Mouse (Mus musculus) liver, embryonic 15.5 days (tissue): ENCODE measurements around the gene Satb2. TPM values are rescaled to one million over a fixed set of nuclear protein-coding genes. Genes with fewer than 3 reads are reported as not detected.

Experiments
- ATAC-seq: fragments of 200-750 bp; cut with Nextera tagmentation; 2 replicates; pipeline ENCODE4 v1.8.0; 2017; ENCODE audit warnings: moderate number of reproducible peaks, mild to moderate bottlenecking, moderate library complexity; ENCODE audit not compliant: insufficient read depth
- H3K27ac ChIP-seq: fragments of 300-500 bp; sonication (generic); replicated peaks from 2 replicates; pipeline ENCODE4 v1.5.1; 2015; ENCODE audit warnings: mild to moderate bottlenecking, inconsistent platforms
- H3K27me3 ChIP-seq: fragments of 300-500 bp; sonication (generic); 2 replicates; pipeline ENCODE4 v1.6.1; 2015; ENCODE audit warnings: mild to moderate bottlenecking, inconsistent platforms
- H3K36me3 ChIP-seq: fragments of 300-500 bp; sonication (generic); replicated peaks from 2 replicates; pipeline ENCODE4 v1.6.1; 2015; ENCODE audit warnings: moderate library complexity, mild to moderate bottlenecking, inconsistent platforms
- H3K4me1 ChIP-seq: fragments of 300-500 bp; sonication (generic); replicated peaks from 2 replicates; pipeline ENCODE4 v1.6.1; 2015; ENCODE audit warnings: inconsistent platforms
- H3K4me2 ChIP-seq: fragments of 300-500 bp; sonication (generic); 2 replicates; pipeline ENCODE4 v1.6.1; 2015; ENCODE audit warnings: moderate library complexity, mild to moderate bottlenecking, inconsistent platforms
- H3K4me3 ChIP-seq: fragments of 300-500 bp; sonication (generic); replicated peaks from 2 replicates; pipeline ENCODE4 v1.5.1; 2015; ENCODE audit warnings: mild to moderate bottlenecking, inconsistent platforms
- H3K9ac ChIP-seq: fragments of 300-500 bp; sonication (generic); 2 replicates; pipeline ENCODE4 v1.6.1; 2015; ENCODE audit warnings: moderate library complexity, mild to moderate bottlenecking, inconsistent platforms
- H3K9me3 ChIP-seq: fragments of 300-500 bp; sonication (generic); replicated peaks from 2 replicates; pipeline ENCODE4 v1.6.1; 2016; ENCODE audit warnings: inconsistent platforms
- WGBS: fragments of 180-500 bp; shearing (Covaris S2); methylation state at CpG from one replicate; pipeline ENCODE4 v1.1.7; 2015; ENCODE audit warnings: mixed read lengths; ENCODE audit not compliant: insufficient replicate concordance; 5-methylcytosine and 5-hydroxymethylcytosine counted together
- polyA plus RNA-seq: library from polyadenylated mRNA; unstranded; fragments of >200 nt; fragmentation: Nextera tagmentation; extraction: Ambion mirVana; gene quantifications from 2 replicates; pipeline ENCODE4 v1.2.1, GENCODE M21; 2015

Gene Satb2
- polyA plus RNA-seq, 1 experiment from 2014 or later: 0.02 TPM

DNA sequence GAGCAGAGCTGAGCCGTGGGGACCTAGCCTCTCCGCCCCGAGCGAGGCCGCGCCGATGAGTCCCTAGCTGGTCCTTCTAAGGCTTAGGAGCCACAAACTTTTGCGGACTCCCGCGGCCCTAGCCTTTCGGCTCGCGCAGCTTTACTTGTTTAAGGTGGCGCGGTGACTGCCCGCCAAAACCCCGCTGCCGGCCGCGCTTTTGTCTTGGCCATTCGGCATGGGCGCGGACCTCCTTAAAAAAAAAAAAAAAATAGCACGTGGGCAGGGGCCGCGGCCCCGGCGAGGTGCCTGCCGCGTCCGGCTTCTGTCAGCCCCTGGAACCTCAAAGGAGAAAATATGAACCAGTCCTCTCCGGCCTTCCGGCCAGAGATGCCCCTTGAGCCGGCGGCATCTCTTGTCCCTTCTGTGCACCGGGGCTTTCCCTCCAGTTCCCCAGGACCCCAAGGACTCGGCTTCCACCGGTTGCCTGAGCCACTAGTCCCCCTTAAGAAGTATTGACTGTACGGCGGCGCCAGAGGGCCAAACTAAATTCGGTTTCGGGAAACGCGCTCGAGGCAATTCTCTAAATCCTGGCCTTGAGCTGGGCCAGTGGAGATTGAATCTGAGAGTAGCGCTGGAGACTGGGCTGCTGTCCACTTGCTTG, 5.4 kb downstream of the Satb2 start:
- H3K9me3 ChIP-seq: no peaks in the 10 kb centered on the region
- peaks cover 96% of the 10 kb centered on the region for H3K27me3 ChIP-seq
- H3K36me3 ChIP-seq: no peaks in the 10 kb centered on the region
- under 1% methylated on average over 47 of the region's 47 CpGs for WGBS
- no peak overlapping the region for H3K27ac ChIP-seq
- peak; percentile 40 for ATAC-seq
- H3K4me2 ChIP-seq: peak overlapping the region; percentile 78
- H3K4me1 ChIP-seq: peaks cover 15% of the 10 kb centered on the region
- peak overlapping the region; percentile 11; the same call in 1 of the 2 replicates for H3K9ac ChIP-seq
- peak overlapping the region; percentile 61 for H3K4me3 ChIP-seq

DNA sequence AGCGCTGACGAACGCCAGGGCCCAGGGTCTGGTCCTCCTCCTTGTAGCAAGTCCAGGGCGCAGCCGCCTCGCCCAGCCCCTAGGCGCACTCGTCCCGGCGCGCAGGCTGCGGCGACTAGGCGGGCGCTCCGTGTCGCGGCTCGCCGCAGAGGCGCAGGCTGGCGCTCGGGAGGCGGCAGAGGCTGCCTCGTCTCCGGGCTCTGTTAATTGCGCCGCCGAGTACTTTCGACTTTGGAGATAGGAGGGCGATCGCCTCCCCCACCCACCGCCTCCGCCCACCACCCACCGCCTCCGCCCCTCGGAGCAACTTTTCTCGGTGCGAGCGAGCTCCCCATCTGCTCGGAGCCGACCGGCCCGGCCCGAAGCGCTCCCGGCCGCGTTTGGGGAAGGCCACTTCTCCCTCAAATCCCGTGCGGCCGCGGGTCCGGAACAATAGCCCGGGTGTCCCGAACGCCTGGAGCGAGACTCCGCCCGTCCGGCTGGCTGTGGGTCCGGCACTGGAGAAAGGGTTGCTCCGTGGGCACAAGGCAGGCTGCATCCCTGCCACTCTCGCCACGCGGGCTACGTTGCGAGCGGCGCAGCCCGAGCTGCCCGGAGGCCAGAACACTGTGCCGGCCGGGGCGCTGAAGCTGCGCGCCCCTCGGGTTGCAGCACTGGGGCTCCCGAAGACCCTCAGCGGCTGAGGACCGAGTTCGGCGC, 6.0 kb downstream of the Satb2 start:
- Histone ChIP-seq H3K36me3 (no peaks in the 10 kb centered on the region), H3K4me2 (peak overlapping the region; percentile 78), H3K27me3 (peaks cover 95% of the 10 kb centered on the region), H3K27ac (no peak overlapping the region), H3K9ac (peak overlapping the region; percentile 11; the same call in 1 of the 2 replicates), H3K4me3 (peak overlapping the region; percentile 61), H3K9me3 (no peaks in the 10 kb centered on the region), H3K4me1 (peaks cover 15% of the 10 kb centered on the region)
- WGBS: under 1% methylated on average over 78 of the region's 83 CpGs
- ATAC-seq: peak; percentile 40

DNA sequence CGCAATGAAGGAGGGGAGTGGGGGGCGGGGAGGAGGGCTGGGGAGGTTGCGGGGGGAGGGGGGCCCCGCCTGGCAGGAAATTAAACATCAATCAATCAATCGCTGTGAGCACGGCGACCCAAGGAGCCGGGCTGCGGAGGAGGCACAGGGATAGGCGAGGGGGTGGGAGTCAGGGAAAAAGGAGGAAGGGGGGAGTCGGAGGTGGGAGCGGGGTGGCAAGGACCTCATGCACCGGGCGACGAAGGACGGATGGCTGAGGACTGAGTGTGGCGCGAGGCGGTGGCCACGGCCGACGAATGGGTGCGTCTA, 6.6 kb downstream of the Satb2 start:
- under 1% methylated on average over 23 of the region's 23 CpGs for WGBS
- no peak overlapping the region for H3K9ac ChIP-seq

DNA sequence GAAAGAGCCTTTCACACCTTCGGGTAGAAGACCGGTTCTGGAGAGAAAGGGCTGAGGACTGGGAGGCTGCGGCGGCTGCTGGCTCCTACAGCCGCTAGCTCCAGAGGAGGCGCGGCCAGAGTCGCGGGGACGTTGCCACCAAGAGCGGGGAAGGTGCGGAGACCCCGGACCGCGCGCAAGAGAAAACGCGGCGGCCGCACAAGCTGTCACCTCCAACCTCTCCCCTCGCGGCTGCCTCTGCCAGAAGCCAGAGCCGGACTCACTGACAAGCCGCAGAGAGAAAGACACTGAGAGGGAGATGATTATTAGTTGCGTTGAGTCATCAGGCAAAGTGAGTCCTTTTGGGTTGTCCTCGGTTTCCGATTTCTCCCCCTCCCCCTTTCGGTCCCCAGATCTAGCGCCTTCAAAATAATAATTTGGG, 7.0 kb downstream of the Satb2 start:
- under 1% methylated on average over 29 of the region's 29 CpGs for WGBS

More for the DNA sequence above, 6.6 kb downstream of the Satb2 start:
- peaks cover 91% of the 10 kb centered on the region for H3K27me3 ChIP-seq
- H3K4me3 ChIP-seq: peak overlapping the region; percentile 61
- no peaks in the 10 kb centered on the region for H3K9me3 ChIP-seq
- no peak overlapping the region for H3K27ac ChIP-seq
- no peak for ATAC-seq
- H3K36me3 ChIP-seq: no peaks in the 10 kb centered on the region
- peaks cover 15% of the 10 kb centered on the region for H3K4me1 ChIP-seq
- H3K4me2 ChIP-seq: peak overlapping the region; percentile 78

DNA sequence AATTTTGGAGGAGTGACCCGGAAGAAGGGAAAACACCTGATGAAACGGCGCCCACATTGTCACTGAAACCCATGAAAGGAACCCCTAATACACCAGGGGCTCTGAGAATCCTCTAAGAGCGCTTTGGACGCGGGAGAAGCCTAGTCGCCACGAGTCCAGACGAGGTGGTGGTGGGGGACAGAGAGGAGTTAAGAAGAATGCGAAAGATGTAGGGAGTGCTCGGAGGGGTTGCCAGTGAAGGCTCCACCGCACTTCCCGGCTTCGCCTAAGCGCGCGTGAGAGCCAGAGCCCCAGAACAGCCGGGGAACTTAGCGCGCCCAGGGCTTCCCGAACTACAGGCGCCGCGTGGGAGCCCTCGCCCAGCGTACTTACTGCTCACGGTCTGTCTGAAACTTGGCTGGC, 7.7 kb downstream of the Satb2 start:
- Histone ChIP-seq H3K9me3 (no peaks in the 10 kb centered on the region), H3K4me3 (peak overlapping the region; percentile 61), H3K27ac (no peak overlapping the region), H3K27me3 (peaks cover 82% of the 10 kb centered on the region), H3K4me1 (peaks cover 15% of the 10 kb centered on the region), H3K36me3 (no peaks in the 10 kb centered on the region), H3K9ac (no peak overlapping the region), H3K4me2 (peak overlapping the region; percentile 78)
- WGBS: 1% methylated on average over 27 of the region's 27 CpGs
- no peak for ATAC-seq

More for the DNA sequence above, 7.0 kb downstream of the Satb2 start:
- H3K4me1 ChIP-seq: peaks cover 15% of the 10 kb centered on the region
- ATAC-seq: no peak
- no peak overlapping the region for H3K9ac ChIP-seq
- peak overlapping the region; percentile 78 for H3K4me2 ChIP-seq
- H3K27ac ChIP-seq: no peak overlapping the region
- no peaks in the 10 kb centered on the region for H3K9me3 ChIP-seq
- no peaks in the 10 kb centered on the region for H3K36me3 ChIP-seq
- H3K27me3 ChIP-seq: peaks cover 89% of the 10 kb centered on the region
- H3K4me3 ChIP-seq: peak overlapping the region; percentile 61

DNA sequence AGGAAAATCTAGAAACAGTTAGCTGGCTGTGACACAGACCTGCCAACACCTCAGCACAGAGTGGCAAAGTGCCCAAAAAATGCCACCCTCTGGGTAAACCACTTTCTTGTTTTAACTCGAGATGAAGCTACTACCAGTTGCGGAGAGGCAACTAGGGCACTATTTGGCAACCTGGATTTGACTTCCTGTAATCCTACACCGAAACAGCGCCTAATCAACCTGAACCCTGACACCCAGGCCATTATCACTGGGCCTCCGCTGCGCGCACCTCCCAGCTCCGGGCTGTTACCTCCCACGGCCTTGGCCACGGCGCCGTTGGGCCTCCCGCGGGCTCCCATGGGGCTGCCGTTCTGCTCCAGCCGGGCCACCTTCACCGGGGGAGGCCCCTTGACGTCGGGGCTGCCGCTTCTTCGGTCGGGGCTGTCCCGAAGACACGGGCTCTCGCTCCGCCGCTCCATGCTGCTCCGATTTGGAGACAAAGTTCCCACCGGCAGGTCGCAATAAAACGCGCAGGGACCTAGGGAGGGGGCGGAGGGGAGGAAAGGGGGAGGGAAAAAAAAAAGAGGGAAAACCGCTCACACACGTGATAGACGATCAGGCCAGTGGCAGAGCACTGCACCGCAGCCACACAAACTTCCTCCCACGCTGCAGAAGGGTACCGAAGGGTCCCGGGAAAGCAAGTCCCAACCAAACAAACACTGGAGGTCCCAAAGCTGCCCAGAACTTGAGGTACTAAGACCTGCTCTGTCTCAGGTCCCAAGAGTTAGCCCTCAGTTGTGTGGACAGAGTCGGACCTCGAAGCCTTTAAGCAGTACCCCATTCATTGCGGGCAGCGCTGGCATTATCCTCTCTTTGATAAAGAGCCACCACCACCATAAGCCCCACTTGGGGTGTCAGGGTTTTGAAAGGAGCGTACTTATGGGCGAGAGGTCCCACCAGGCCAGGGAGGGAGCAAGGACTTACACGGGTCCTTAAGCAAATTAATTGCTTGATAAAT, 8.8 kb downstream of the Satb2 start:
- Histone ChIP-seq H3K9me3 (no peaks in the 10 kb centered on the region), H3K27me3 (peaks cover 73% of the 10 kb centered on the region), H3K4me1 (peaks cover 15% of the 10 kb centered on the region), H3K36me3 (no peaks in the 10 kb centered on the region), H3K4me2 (peak overlapping the region; percentile 48), H3K27ac (no peak overlapping the region), H3K4me3 (peak overlapping the region; percentile 18; the same call in 1 of the 2 replicates), H3K9ac (no peak overlapping the region)
- no peak for ATAC-seq
- 2% methylated on average over 47 of the region's 47 CpGs for WGBS

DNA sequence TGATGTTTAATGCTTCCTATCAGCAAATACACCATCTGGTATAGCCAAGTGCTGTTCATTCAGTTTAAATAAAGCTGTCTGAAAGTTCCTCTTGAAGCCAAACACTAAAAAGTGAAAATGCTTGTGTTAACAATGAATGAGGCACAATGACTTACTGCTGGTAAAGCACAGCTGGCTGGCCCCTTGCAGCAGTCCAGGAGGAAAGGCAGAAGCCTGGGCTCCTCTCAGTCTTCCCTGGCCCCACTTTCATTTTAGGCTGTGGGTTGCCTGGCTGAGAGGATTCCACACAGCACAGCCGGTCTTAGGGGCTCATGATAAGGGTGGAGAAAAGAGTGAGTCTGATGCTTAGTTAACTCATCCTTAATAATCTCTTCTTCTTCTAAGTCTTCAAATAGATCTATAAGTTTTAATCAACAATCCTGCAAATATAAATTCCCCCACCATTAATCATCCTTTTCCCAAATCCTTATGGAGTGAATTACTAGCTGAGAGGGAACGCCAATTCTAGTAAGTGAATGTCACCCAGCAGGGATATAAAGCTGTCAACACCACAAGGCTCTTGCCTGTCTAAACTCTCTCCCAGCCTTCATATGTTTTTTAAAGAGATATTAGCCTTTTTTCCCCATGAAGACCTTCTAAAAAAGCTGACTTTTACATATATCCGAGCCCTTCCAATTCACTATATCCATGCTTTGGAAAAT, 12.4 kb downstream of the Satb2 start:
- no peak overlapping the region for H3K4me2 ChIP-seq
- no peak overlapping the region for H3K27ac ChIP-seq
- peaks cover 3% of the 10 kb centered on the region; the same call in 1 of the 2 replicates for H3K4me1 ChIP-seq
- H3K27me3 ChIP-seq: peaks cover 39% of the 10 kb centered on the region
- no peaks in the 10 kb centered on the region for H3K9me3 ChIP-seq
- 60% methylated on average over 3 of the region's 3 CpGs for WGBS
- ATAC-seq: no peak
- H3K9ac ChIP-seq: no peak overlapping the region
- no peak overlapping the region for H3K4me3 ChIP-seq
- H3K36me3 ChIP-seq: no peaks in the 10 kb centered on the region

DNA sequence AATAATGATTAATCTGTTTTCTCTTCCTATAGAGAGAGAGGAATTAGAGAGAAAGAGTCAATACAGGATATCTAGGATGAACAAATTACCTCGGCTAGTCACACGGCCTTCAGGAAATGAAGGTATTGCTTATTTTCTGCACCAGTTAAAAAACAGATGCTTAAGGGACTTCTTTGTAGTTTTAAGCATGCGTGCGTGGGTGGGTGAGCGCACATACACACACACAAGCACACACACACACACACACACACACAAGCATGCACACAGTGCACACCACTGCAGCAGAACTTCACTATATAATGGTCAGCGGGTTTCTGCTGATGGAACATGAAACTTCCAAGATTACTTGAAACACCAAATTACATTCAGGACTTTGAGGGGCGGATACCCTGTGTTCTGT, 14.0 kb downstream of the Satb2 start:
- ATAC-seq: no peak
- 69% methylated on average over 7 of the region's 7 CpGs for WGBS
- H3K4me1 ChIP-seq: no peaks in the 10 kb centered on the region
- H3K4me2 ChIP-seq: no peak overlapping the region
- H3K27ac ChIP-seq: no peak overlapping the region
- H3K27me3 ChIP-seq: peaks cover 24% of the 10 kb centered on the region
- no peak overlapping the region for H3K4me3 ChIP-seq
- no peaks in the 10 kb centered on the region for H3K9me3 ChIP-seq
- H3K36me3 ChIP-seq: no peaks in the 10 kb centered on the region
- no peak overlapping the region for H3K9ac ChIP-seq

DNA sequence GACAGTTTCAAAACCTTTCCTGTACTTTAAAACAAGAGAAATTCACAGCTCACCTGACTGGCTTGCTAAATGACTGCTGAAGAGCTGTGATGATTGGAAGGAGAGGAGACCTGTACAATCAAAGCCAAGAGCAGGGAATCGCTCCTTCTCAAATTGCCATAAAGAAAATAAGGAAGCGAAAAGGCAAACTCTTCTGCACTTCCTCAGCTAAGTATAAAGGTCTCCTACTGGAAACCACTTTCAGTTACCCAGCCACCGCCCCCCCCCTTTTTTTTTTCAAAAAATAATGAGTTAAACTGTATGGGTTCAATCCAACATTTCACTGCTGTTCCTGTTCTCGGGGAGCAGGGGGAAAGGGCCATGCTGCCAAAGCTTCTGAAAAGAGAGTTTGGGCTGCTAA, 15.2 kb downstream of the Satb2 start:
- Histone ChIP-seq H3K36me3 (no peaks in the 10 kb centered on the region), H3K9me3 (no peaks in the 10 kb centered on the region), H3K4me1 (no peaks in the 10 kb centered on the region), H3K9ac (no peak overlapping the region), H3K27me3 (peaks cover 12% of the 10 kb centered on the region), H3K4me2 (no peak overlapping the region), H3K4me3 (no peak overlapping the region), H3K27ac (no peak overlapping the region)
- ATAC-seq: no peak
- 50% methylated on average over 4 of the region's 4 CpGs for WGBS

DNA sequence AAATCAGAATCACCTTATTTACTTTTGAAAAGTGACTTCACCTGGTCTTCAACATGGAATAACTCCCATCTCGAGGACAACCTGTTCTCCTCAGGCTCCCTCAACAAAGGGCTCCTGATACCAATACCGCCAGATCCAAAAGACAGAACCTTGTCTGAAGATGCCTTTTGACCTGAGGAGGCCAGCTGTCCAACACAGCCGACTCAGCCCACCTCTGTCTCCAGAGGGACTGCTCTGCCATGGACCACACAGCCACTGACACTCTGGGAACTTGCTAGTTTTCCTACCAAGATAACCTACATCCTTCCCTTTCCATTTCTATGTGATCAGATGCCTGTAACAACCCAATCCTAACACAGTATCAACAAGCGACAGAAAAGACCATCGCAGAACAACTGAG, 19.5 kb downstream of the Satb2 start:
- Histone ChIP-seq H3K4me3 (no peak overlapping the region), H3K4me2 (no peak overlapping the region), H3K27me3 (no peaks in the 10 kb centered on the region), H3K9ac (no peak overlapping the region), H3K9me3 (no peaks in the 10 kb centered on the region), H3K27ac (no peak overlapping the region), H3K4me1 (no peaks in the 10 kb centered on the region), H3K36me3 (no peaks in the 10 kb centered on the region)
- WGBS: 54% methylated on average over 5 of the region's 5 CpGs
- ATAC-seq: no peak
